8 mouse cellular contexts compared by ENCODE assay signal in genomic region chr4:63417318-63417957, GRCm38 (mm10). TPM values are rescaled to one million over a fixed set of nuclear protein-coding genes. Genes with fewer than 3 reads are reported as not detected.
A peak's percentile ranks its signal among the peaks of the same experiment; 100 is the strongest.
DNase-seq lines count a peak whose midpoint lies in the region; ATAC-seq lines count a peak whose summit lies in the region.
"Had no signal": no experiment of that assay in that cellular context is flagged by ENCODE, and none has a peak within 500 bp of the region (broad histone marks: within the 10 kb centered on the region; RNA-seq: fewer than 3 reads in every experiment).

No protein-coding gene starts in this region.

- intact Hi-C loops in left cerebral cortex, postnatal 10 days (cut with DNase I) = loop anchor here (2.0 to 5.0 kb wide), 4 partner anchors 80 to 1075 kb away; partner anchors contain the start of gene Whrn

- no peak overlapping the region for H3K4me2 ChIP-seq in intestine, embryonic 15.5 days (replicated peaks)

- H3K36me3 ChIP-seq in intestine, embryonic 15.5 days = no peaks in the 10 kb centered on the region
- H3K36me3 ChIP-seq in midbrain, embryonic 10.5 days = peaks cover 37% of the 10 kb centered on the region

- no peaks in the 10 kb centered on the region for H3K27me3 ChIP-seq in intestine, embryonic 15.5 days (replicated peaks)
- H3K27me3 ChIP-seq in midbrain, embryonic 10.5 days (ENCODE audit: low read depth, poor library complexity, severe bottlenecking) = no peaks in the 10 kb centered on the region

- no peak overlapping the region for H3K4me3 ChIP-seq in intestine, embryonic 15.5 days (replicated peaks)
- no peak overlapping the region for H3K4me3 ChIP-seq in midbrain, embryonic 10.5 days
- H3K4me3 ChIP-seq: myocyte had no signal

- peaks cover 6% of the 10 kb centered on the region; the same call in 1 of the 2 replicates for H3K4me1 ChIP-seq in intestine, embryonic 15.5 days (replicated peaks)
- peaks cover 22% of the 10 kb centered on the region for H3K4me1 ChIP-seq in midbrain, embryonic 10.5 days

- 24% methylated on average over 9 of the region's 9 CpGs for WGBS in intestine, embryonic 15.5 days
- WGBS in midbrain, embryonic 10.5 days = 22% methylated on average over 9 of the region's 9 CpGs

- DNase-seq in adipocyte (ENCODE audit: low spot score) = peak; percentile 86
- peak; percentile 80 to 89 for DNase-seq in cerebellum, postnatal 25 days
- peak; percentile 83 for DNase-seq in gastrocnemius, adult 18-20 months (ENCODE audit: low spot score)
- DNase-seq in left cerebral cortex, postnatal 10 days (ENCODE audit: extremely low spot score in 1 of 2, low spot score in 2 of 2) = peak; percentile 82 to 86
- peak; percentile 80 for DNase-seq in midbrain, embryonic 10.5 days (ENCODE audit: low spot score)
- peak; percentile 58 for DNase-seq in skeletal muscle tissue, adult 2 months (ENCODE audit: low read depth, low spot score)

- H3K9me3 ChIP-seq in intestine, embryonic 15.5 days = no peaks in the 10 kb centered on the region
- no peaks in the 10 kb centered on the region for H3K9me3 ChIP-seq in midbrain, embryonic 10.5 days (replicated peaks)

- no peak overlapping the region for H3K27ac ChIP-seq in intestine, embryonic 15.5 days
- H3K27ac ChIP-seq in midbrain, embryonic 10.5 days (replicated peaks) = peak overlapping the region; percentile 65

- peak; percentile 70 for ATAC-seq in intestine, embryonic 15.5 days

- H3K9ac ChIP-seq in intestine, embryonic 15.5 days = no peak overlapping the region

RNA-seq across cellular contexts. Expression of gene Akna, which starts 14.3 kb away (rescaled TPM):
- 1 to 10 TPM in 1 of 2 experiments, under 1 TPM in 1; 0.82 to 1.5 TPM for total RNA-seq in gastrocnemius, adult 18-20 months (2021)
- 5.6 and 6.5 TPM in 2 replicates for polyA plus RNA-seq in intestine, embryonic 15.5 days (2015; fragmentation: Nextera tagmentation; extraction: Ambion mirVana)
- total RNA-seq in left cerebral cortex, postnatal 10 days (2021) = 1 to 10 TPM; 3.4 to 4.8 TPM
- 12.8 and 17.3 TPM in 2 replicates for polyA plus RNA-seq in midbrain, embryonic 10.5 days (2016; fragmentation: Nextera tagmentation; extraction: Ambion mirVana)

RNA-seq across cellular contexts. Expression of gene Orm2, which starts 55.2 kb away (rescaled TPM):
- under 1 TPM in 1 of 2 experiments, not detected in 1; 0.47 TPM for total RNA-seq in gastrocnemius, adult 18-20 months (2021)
- polyA plus RNA-seq in intestine, embryonic 15.5 days (2015; fragmentation: Nextera tagmentation; extraction: Ambion mirVana) = not detected in 2 replicates
- total RNA-seq in left cerebral cortex, postnatal 10 days (2021) = not detected
- polyA plus RNA-seq in midbrain, embryonic 10.5 days (2016; fragmentation: Nextera tagmentation; extraction: Ambion mirVana) = not detected in 2 replicates
- polyA plus RNA-seq: myocyte had no signal
